Mouse (Mus musculus): ENCODE data around the gene Faf1.

The Faf1 gene

DNA sequence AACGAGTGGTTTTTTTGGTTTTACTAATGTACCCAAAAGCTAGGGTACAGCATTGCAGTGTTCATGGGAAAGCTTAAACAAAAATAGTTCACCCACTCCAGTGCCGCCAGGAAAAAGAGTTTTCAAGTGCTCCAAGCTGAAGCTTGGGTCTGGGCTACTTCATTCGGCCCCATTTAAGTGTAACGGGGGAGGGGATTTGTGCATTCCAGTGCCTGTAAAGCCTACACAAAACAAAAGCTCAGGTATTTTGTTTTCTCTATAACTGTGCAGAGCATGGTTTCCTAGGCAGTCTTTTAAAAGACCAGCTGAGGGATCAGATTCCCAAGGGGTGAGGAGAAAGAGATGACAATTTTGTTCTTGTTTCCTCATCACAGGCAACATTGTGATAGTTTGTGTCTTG, 207.9 kb downstream of the Faf1 start:
- in situ Hi-C loops (cut with MboI, MseI) = no loop called here

DNA sequence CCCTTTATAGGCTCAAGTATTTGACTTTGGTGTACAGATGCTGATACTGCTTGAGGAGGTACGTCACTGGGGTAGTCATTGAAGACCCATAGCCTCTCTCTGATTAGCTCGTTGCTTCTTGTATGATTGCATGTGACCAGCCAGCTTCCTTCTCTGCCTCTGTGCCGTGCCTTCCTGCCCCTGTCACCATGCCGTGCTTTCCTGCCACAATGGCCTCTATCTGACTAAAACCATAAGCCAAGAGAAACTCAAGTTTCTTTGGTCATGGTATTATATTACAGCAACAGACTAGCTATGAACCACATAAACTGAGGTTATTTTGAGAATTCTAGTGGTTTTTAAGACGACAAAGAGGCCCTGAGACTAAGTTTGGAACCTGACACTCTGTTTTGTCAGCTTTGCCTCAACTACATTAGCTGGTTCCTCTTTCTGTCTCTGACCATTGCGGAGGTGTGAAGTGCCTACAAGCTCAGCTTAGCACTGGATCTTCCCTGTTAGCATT, 211.5 kb downstream of the Faf1 start:
- in situ Hi-C loops (cut with MboI, MseI) = no loop called here

DNA sequence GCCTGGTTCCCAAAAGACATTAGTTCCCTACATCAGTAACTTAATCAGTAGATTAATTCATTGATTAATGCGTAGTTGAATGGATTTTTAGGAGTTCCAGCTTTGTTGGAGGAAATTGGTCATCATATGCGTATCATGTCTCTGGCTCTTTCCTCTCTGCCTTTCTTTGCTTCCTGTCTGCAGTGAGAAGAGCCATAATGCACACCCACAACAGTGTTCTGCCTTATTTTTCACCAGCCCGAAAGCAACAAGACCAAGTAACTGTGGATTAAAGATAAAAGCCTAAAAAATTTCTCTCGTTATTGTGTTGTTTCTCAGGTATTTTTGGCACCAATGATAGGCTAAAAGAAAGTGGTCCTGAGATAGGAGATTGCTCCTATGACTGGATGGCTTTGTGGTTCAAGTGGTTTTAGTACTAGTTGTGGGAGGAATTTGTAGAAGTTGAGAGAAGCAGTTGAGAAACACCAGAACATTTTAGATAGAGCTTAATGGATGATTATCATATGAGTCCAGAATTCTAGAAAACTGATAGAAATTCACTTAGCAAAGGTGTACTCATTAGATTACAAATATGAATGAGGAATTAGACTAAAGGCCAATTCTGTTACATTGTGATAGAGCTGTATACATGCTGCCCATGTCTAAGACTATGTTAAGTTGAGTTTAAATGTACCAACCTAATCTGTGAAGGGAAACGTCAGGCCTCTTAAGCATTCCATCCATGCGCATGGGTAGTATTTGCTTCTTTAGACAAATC, 221.6 kb downstream of the Faf1 start:
- in situ Hi-C loops (cut with MboI, MseI) = no loop called here

DNA sequence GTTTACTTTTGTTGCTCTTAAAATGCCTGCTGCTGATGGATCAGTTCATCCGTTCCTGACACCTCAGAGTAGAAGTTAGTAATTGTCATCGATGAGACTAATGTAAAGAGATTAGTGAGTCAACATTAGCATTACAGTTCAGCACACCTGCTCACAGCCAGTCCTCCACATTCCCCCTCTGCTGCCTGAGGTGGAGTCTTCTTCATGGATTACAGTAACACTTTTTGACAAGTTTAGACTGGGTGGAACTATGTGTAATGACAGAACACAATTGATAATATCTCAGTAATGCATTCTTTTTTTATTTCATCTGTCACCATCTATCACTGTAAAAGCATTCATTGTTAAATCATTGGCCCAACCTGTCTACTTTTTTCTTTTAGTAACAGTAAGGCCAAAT, 224.7 kb downstream of the Faf1 start:
- in situ Hi-C loops (cut with MboI, MseI) = no loop called here

DNA sequence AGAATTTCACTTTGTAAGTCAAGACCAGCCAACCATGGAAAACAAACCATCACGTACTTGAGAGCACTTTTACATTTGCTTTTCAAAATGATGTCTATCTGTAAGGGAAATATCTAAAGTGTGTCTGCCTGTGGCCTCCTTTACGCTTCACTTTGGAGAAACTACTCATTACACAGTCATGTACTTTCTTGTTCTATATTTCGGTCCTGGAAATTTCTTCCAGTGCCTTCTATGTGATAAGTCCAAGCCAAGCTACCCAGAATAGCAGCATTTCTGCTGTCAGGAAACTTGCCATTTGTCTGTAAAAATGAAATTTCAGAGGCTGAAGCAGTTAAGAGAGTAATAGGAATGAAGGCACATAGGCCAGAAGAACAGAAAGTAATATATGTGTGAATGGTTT, 228.1 kb downstream of the Faf1 start:
- in situ Hi-C loops (cut with MboI, MseI) = no loop called here

DNA sequence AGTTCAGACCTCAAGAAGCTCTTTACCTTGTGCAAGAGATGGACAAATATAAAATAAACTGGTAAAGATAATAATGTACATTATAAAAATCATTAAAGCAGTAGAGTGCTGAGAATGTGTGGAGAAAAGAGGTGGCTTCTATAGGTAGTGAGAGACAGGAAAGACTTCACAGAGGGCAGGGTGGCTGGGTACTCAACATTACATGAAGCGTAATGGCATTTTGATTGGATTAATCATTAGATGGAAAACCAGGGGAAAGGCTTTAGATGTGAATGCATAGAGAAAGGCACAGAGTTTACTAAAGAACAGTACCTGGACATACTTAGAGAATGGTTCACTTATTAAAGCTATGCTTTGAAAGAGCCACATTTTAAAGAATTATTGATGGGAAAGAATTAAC, 252.7 kb downstream of the Faf1 start:
- in situ Hi-C loops (cut with MboI, MseI) = no loop called here

DNA sequence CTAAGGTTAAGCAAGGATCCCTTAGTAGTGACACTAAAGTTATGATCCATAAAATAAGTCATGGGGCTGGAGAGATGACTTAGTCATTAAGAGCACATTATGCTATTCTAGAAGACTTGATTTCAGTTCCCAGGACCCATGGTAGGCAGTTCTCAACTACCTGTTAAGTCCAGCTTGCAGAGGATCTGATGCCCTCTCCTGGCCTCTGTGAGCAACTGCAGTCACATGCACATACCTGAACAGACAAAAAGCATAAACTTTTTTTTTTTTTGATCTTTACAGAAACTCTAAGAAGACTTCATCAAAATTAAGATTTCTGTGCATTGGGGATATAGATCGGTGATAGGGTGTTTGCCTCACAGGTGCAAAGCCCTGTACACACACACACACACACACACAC, 254.1 kb downstream of the Faf1 start:
- in situ Hi-C loops (cut with MboI, MseI) = no loop called here

DNA sequence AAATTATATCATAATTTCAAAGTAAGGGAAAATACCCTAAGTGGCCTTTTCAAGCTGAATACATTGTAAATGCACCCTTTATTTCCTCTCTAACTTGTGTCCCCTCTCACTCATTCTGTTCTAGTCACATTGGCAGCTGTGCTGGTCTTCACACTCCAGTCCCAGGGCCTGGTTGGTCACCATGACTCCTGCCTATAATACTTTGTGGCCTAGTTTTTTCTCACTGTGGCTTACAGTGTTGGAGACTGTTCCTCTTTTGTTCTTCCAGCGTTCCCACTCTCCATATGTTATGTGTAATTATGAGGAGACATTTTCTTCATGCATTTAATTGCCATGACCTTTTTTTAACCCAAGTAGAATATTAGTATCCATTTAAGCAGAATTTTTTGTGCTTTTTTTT, 254.5 kb downstream of the Faf1 start:
- in situ Hi-C loops (cut with MboI, MseI) = no loop called here

DNA sequence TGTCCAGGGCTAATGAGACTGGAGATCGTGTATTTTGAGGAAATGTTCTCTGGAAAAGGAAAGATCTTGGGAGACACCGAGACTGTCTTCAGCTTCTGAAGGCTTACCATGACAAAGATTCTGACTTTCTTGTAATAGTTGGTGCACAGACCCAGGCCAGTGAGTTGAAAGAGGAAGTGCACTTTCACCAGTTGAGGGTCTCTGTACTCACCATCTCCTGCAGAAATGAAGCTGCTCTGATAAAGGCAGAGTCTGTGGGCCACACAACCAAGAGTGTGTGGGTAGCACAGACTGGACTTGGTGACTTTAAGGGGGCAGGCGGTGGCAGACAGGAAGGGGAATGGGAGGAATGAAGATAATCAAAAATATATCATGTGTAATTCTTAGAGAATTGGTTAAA, 260.2 kb downstream of the Faf1 start:
- in situ Hi-C loops (cut with MboI, MseI) = loop anchor here in 1 of 2 experiments (5.0 kb wide), 1 partner anchor 184 kb away; no protein-coding TSS in a partner anchor

DNA sequence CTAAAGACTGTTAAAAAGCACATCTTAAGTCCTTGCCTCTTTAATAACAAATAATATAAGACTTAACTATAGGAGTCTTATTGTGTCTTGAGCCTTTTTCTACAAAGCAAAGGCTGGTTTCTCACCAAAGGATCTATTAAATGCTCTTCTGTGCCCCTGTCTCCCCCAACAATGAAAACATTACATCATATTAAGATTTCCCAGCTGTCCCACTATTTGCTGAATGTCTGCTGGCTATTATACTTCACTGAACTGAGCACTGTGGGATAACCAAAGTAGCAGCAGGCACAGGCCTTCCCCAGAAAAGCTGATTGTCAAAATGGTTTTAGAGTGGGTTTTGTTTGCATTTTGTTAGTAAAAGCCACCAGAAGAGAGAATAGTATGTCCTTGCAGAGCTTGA, 262.9 kb downstream of the Faf1 start:
- in situ Hi-C loops (cut with MboI, MseI) = loop anchor here in 1 of 2 experiments (5.0 kb wide), 1 partner anchor 187 kb away; no protein-coding TSS in a partner anchor

DNA sequence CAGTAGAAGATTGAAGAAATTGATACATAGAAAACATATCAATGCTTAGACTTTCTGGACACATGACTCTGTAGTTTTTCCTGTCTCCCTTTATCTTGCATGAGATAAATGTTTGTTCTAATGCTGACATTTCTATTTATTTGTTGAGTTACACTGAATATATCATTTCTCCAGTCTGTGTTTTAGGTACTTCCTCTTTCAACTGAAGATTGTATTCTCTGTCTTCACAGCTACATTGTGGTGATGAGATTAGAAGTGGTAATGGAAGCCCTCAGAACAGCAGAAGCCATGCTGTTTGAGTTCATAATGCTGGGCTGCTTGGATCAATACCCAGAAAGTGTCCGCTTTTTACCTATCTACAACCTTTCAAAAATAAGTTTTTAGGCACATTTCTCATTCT, 269.2 kb downstream of the Faf1 start:
- in situ Hi-C loops (cut with MboI, MseI) = no loop called here

DNA sequence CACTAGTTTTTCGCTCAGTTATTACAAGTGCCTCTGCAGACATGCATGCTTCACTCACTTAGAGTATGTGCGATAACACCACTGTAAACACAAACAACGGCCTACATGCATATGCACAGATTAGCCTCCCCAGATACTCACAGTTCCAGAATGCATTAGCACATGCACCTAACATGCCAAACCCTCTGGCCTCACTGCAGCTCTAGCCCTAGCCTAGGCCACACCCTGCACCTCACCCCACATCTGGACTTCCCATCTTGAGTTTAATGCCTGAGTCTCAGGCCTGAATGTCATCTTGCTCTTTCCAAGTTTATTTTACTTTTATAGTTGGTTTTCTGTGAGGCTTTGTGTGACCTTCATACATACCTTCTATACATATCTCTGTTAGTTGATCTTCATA, 272.9 kb downstream of the Faf1 start:
- in situ Hi-C loops (cut with MboI, MseI) = no loop called here

DNA sequence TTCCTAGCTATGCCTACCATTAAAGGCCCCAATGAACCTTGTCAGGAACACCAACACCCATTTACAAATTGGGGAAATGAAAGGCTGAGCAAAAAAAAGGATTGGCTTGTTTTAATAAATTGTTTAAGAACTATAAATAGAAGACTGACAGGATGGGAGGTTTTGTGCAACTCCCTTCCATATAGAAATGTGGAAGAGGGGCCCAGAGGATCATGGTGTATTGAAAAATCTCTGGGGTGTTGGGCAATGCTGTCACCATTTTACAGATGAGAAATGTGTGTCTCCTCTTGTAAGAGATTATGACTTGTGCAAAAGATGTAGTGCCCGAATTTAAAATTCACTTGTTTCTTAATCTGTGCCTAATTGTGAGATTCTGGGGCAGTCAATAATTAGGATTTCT, 277.1 kb downstream of the Faf1 start:
- in situ Hi-C loops (cut with MboI, MseI) = no loop called here

DNA sequence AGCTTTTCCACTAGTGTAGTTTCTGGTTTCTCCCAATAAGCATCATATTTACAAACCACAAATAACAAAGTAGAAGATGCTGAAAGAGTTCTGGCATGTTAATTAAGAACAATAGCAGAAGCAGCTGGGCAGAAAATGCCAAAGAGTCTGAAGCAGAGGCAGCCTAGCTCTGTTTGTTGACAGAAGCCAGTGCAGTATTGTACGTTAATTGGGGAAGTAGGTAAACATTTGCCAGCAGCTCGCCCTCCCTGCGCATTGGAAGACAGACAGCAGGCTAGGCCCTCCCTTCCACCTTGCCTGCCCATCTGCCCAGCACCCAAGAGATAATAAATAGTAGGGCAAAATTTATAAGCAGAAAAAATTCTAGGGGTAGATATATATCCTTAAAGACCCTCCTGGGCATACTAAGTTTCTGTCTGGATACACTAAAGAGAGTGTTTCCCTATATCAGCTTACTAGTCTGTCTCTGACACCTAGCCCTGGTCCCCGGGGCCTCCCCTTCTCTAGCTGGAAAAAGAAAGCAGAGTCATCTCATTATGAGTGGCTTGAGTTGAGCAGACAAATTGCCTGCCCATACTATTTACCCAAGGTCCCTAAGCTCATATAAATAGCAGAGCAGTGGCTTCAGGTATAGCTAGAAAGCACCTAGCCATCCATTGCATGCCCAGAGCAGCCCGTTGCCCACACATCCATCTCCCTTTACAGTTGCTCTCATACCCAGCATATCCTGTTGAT, 284.0 kb downstream of the Faf1 start:
- in situ Hi-C loops (cut with MboI, MseI) = no loop called here

DNA sequence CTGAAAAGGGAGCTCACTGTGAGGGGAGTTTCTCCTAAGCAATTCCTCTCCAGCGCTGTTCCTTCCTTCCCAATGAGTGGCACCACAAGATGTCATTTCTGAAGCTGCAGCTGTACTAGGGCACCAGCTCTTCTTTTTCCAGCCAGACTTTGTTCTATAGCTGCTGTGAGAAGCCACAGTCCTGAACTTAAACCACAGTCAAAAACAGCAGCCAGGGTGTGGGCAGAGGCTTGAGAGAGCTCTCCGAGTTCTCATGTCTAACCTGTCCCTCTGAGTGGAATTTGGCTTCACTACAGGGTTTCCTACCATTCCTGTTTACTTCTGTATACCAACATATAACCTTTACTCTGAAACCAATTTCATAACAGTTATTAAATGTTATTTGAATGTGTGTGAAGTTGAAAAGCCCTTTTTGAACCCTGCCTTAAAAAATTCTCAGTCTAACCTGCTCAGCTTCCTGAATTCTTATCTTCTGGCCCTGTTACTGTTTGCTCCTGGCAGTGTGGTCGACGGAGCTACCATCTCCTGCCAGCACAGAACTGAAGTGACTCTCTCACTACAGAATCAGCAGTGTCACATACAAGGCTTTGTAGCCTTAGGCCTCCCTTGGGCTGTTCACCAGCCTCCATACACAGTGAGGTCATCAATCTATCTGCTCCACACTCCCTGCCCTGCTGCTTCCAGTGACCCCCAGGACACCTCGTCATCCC, 287.3 kb downstream of the Faf1 start:
- in situ Hi-C loops (cut with MboI, MseI) = no loop called here

DNA sequence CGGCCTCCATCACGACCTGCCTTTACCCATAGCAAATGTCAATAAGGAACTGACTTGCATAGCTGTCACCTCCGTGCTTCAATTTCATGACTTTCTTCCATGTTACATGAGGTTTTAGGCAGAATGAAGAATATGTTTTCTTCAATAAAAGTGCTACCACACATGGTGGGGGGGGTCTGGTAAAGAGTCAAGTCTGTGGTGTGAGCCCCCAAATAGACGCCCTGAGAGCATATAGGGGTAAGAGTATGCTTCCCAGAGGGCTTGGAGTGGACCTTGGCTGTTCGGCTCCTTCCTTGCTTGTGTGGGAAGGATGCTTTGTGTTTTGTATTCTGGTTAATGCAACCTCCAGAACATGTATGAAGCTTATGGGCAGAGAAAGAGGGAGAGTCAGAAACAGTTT, 293.2 kb downstream of the Faf1 start:
- in situ Hi-C loops (cut with MboI, MseI) = no loop called here

DNA sequence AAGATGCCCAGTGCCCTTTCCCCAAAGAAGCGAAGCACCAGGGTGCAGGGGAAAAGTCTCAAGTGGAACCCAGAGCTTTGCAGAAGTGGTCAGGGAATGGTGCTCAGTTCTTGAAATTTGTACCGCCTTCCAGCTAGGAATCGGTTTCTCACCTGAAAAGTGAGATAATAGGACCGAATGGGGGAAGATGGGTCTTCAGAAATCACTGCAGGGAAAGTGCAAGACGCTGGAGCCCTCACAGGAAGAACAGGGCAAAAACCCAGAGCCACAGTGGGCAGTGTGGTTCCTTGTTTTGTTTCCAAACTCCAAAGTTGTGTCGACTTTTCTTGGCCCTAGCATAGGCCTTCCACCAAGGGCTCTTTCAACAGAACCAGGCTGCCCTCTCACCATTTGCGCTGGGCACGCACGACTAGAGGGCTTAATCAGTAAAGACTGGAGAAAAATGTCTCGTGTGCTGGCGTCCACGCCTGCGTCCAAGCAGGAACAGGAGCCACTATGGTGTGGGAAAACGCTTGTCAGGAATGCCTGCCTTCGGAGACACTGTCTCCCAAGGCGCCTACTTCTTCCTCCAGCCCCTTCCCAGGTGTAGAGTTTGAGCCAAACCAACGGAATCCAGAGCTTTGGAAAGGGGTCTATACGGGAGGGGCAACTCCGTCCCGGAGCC, 297.7 kb downstream of the Faf1 start:
- in situ Hi-C loops (cut with MboI, MseI) = no loop called here

DNA sequence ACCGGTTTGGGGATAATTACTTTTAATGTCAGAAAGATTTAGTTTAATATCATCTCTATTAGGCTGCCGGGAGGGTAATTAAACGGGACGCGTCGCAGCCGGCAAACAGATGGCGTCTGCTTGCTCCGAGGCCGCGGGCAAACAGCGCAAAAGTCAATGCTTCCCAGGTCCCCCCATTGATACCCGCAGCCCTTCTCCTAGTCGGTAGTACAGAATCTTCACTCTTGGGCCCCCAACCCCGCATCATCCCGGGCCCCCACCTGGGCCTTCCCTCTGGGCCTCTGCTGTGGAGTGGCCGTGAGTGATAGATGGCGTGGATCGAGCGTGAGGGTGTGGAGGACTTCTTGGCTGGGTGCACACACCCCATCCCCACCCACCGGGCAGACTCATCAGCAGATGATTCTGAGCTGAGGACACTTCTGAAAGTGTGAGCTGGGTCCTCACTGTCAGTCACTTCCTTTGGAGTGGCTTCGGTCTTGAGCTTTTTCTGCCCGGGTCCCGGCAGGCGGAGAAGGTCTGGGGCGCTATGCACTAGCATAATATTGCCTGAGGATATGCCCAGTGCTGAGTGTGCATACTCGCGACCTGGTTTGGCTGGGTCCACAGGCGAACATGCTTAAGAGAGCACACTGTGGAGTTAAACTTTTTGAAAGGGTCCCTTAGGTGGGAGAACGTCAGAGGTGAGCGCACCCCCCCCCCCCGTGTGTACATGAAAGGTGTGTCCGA, 298.4 kb downstream of the Faf1 start:
- in situ Hi-C loops (cut with MboI, MseI) = no loop called here

DNA sequence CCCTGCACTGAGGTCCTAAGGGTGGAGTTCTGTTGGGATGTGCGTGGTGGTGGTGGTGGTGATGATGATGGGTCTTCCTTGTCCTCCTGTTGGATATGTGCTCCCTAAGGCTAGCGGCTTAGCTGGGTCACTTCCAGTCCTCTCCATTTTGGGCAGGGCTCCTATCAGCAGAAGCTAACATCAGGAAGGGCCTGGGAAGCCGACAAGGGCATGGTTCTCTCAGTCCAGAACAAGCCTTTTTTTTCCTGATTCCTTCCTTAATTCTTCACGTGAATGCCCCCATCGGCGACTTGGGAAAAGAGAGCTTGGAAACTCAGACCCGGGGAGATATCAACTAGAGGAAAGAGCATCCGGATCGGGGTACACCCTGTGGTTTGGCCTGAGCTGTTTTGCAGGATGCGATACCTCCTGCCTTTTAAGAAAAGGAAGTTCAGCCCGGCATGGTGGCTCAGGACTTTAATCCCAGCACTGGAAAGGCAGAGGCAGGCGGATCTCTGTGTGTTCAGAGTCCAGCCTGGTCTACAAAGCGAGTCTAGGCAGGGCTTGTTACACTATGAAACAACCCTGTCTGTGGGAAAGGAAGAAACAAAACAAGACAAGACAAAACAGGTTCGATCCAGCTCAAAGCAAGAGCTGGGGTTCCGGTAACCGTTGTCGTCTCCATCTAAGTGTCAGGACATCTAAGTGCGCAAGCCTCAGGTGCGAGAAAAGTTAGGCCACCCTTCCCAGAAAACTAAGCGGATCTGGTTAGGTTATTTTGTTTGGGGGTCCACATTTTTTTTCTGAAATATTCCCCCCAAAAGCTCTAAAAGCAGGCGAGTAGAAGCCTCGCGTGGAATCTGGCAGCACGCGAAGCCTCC, 299.2 kb downstream of the Faf1 start:
- in situ Hi-C loops (cut with MboI, MseI) = no loop called here
